Mouse (Mus musculus) small intestine, adult 2 months (tissue): Measurements from ENCODE around the gene Stpg3. TPM values are rescaled to one million over a fixed set of nuclear protein-coding genes. Genes with fewer than 3 reads are reported as not detected.
A peak's percentile ranks its signal among the peaks of the same experiment; 100 is the strongest.

Experiments
- H3K27ac ChIP-seq: fragments of 200-500 bp; 2 replicates; pipeline ENCODE4 v1.5.1; 2012; ENCODE audit warnings: low read depth, low read length, control low read depth, inconsistent platforms; ENCODE audit not compliant: insufficient read depth
- H3K27me3 ChIP-seq: fragments of 200-500 bp; 2 replicates; pipeline ENCODE4 v1.6.1; 2012; ENCODE audit warnings: mild to moderate bottlenecking, moderate library complexity, low read length, inconsistent platforms; ENCODE audit not compliant: control insufficient read depth, insufficient read depth
- H3K36me3 ChIP-seq: fragments of 200-500 bp; 2 replicates; pipeline ENCODE4 v1.6.1; 2012; ENCODE audit warnings: mild to moderate bottlenecking, low read length, control low read depth, inconsistent platforms; ENCODE audit not compliant: control insufficient read depth, insufficient read depth
- H3K4me1 ChIP-seq: fragments of 200-500 bp; 2 replicates; pipeline ENCODE4 v1.6.1; 2012; ENCODE audit warnings: low read length, inconsistent platforms, mixed read lengths; ENCODE audit not compliant: control insufficient read depth, insufficient read depth, insufficient read length
- H3K4me3 ChIP-seq: fragments of 200-500 bp; 2 replicates; pipeline ENCODE4 v1.5.1; 2012; ENCODE audit warnings: low read depth, mild to moderate bottlenecking, control low read depth, inconsistent platforms, low read length, moderate library complexity
- CTCF ChIP-seq: fragments of 200-500 bp; IDR thresholded peaks from 2 replicates; pipeline ENCODE4 v1.5.1; 2012; ENCODE audit warnings: low read depth, mild to moderate bottlenecking, control low read depth, inconsistent platforms, low read length, moderate library complexity, mixed read lengths; ENCODE audit not compliant: insufficient replicate concordance, insufficient read length; ENCODE audit errors: extremely low read depth
- POLR2A ChIP-seq: fragments of 200-500 bp; IDR thresholded peaks from 2 replicates; pipeline ENCODE4 v1.6.1; 2012; ENCODE audit warnings: low read depth, mild to moderate bottlenecking, control low read depth, inconsistent platforms, low read length, moderate library complexity
- WGBS: fragments of 180-500 bp; shearing (Covaris S2); methylation state at CpG from one replicate; pipeline ENCODE4 v1.1.7; 2018; 5-methylcytosine and 5-hydroxymethylcytosine counted together
- polyA plus RNA-seq: library from polyadenylated mRNA; depleted of rRNA; stranded (reverse); fragments of >200 nt; gene quantifications from 2 replicates; pipeline ENCODE4 v1.2.3, GENCODE M21; 2012

The Stpg3 gene
- polyA plus RNA-seq, 1 experiment, result not detected

GRCm38 (mm10) chr2:25197946-25198345, 16.5 kb downstream of the Stpg3 start:
- Histone ChIP-seq H3K4me1 (peaks cover 40% of the 10 kb centered on the region), H3K27ac (peak overlapping the region; percentile 97), H3K36me3 (peaks cover 35% of the 10 kb centered on the region), H3K4me3 (no peak overlapping the region), H3K27me3 (no peaks in the 10 kb centered on the region)
- TF ChIP-seq POLR2A (no peak), CTCF (no peak)

GRCm38 (mm10) chr2:25197191-25197590, 17.2 kb downstream of the Stpg3 start:
- TF ChIP-seq POLR2A (no peak), CTCF (no peak)

GRCm38 (mm10) chr2:25196172-25196954, 18.1 kb downstream of the Stpg3 start, which contains the start of gene Tor4a:
Gene Tor4a (minus strand): TSS chr2:25196886.
- WGBS, result 2% methylated on average over 8 of the region's 8 CpGs
- Histone ChIP-seq H3K27ac (peak within 1 kb of the TSS; percentile 97), H3K4me3 (peak within 1 kb of the TSS; percentile 69), H3K36me3 (peaks cover 26% of the 10 kb centered on the region), H3K27me3 (no peaks in the 10 kb centered on the region), H3K4me1 (peaks cover 40% of the 10 kb centered on the region)
- TF ChIP-seq CTCF, result no peak
- peak; percentile 63 for TF ChIP-seq POLR2A

More at GRCm38 (mm10) chr2:25197191-25197590, 17.2 kb downstream of the Stpg3 start:
- 4% methylated on average over 2 of the region's 2 CpGs for WGBS
- Histone ChIP-seq H3K27me3 (no peaks in the 10 kb centered on the region), H3K27ac (peak overlapping the region; percentile 97), H3K4me3 (peak overlapping the region; percentile 69; the same call in 1 of the 2 replicates), H3K4me1 (peaks cover 40% of the 10 kb centered on the region), H3K36me3 (peaks cover 29% of the 10 kb centered on the region)

GRCm38 (mm10) chr2:25195211-25196156, 19.0 kb downstream of the Stpg3 start:
- TF ChIP-seq CTCF, result no peak
- no peak for TF ChIP-seq POLR2A
- 7% methylated on average over 55 of the region's 55 CpGs for WGBS

GRCm38 (mm10) chr2:25194486-25195171, 19.8 kb downstream of the Stpg3 start:
- Histone ChIP-seq H3K4me1 (peaks cover 40% of the 10 kb centered on the region), H3K36me3 (peaks cover 8% of the 10 kb centered on the region; the same call in 1 of the 2 replicates), H3K4me3 (peak overlapping the region; percentile 69), H3K27me3 (no peaks in the 10 kb centered on the region), H3K27ac (peak overlapping the region; percentile 97)
- 58% methylated on average over 17 of the region's 17 CpGs for WGBS
- TF ChIP-seq POLR2A (0 out of 2 replicates have a peak, but pooled peaks have one; percentile 26), CTCF (no peak)

More at GRCm38 (mm10) chr2:25195211-25196156, 19.0 kb downstream of the Stpg3 start:
- H3K36me3 ChIP-seq, result peaks cover 17% of the 10 kb centered on the region
- H3K4me3 ChIP-seq, result peak overlapping the region; percentile 69
- H3K4me1 ChIP-seq, result peaks cover 40% of the 10 kb centered on the region
- peak overlapping the region; percentile 97 for H3K27ac ChIP-seq
- H3K27me3 ChIP-seq, result no peaks in the 10 kb centered on the region

- Histone ChIP-seq H3K27ac (peak overlapping the region; percentile 97), H3K36me3 (peaks cover 6% of the 10 kb centered on the region; the same call in 1 of the 2 replicates), H3K27me3 (no peaks in the 10 kb centered on the region), H3K4me3 (peak overlapping the region; percentile 6; the same call in 1 of the 2 replicates), H3K4me1 (peaks cover 39% of the 10 kb centered on the region)
- 45% methylated on average over 5 of the region's 5 CpGs for WGBS
- no peak for TF ChIP-seq POLR2A
- no peak for TF ChIP-seq CTCF
Measured at GRCm38 (mm10) chr2:25194006-25194405, 20.4 kb downstream of the Stpg3 start.
